Mouse (Mus musculus) limb, embryonic 10.5 days (tissue): ENCODE data around the gene Surf1. TPM values are rescaled to one million over a fixed set of nuclear protein-coding genes. Genes with fewer than 3 reads are reported as not detected.

Source experiments
- DNase-seq: peaks from one replicate; pipeline ENCODE4 v3.0.0-alpha.2; 2017; ENCODE audit warnings: low spot score
- H3K27ac ChIP-seq: fragments of 300-500 bp; sonication (generic); 2 replicates; pipeline ENCODE4 v1.5.1; 2016; ENCODE audit warnings: mild to moderate bottlenecking
- H3K27me3 ChIP-seq: fragments of 300-500 bp; sonication (generic); 2 replicates; pipeline ENCODE4 v1.6.1; 2016; ENCODE audit warnings: low read depth, mild to moderate bottlenecking; ENCODE audit not compliant: poor library complexity, severe bottlenecking
- H3K36me3 ChIP-seq: fragments of 300-500 bp; sonication (generic); 2 replicates; pipeline ENCODE4 v1.6.1; 2016; ENCODE audit warnings: mild to moderate bottlenecking, moderate library complexity
- H3K4me1 ChIP-seq: fragments of 300-500 bp; sonication (generic); 2 replicates; pipeline ENCODE4 v1.6.1; 2016
- H3K4me3 ChIP-seq: fragments of 300-500 bp; sonication (generic); 2 replicates; pipeline ENCODE4 v1.5.1; 2016; ENCODE audit warnings: mild to moderate bottlenecking, moderate library complexity
- H3K9me3 ChIP-seq: fragments of 300-500 bp; sonication (generic); replicated peaks from 2 replicates; pipeline ENCODE4 v1.6.1; 2016; ENCODE audit warnings: mild to moderate bottlenecking
- WGBS: fragments of 180-500 bp; shearing (Covaris S2); methylation state at CpG from one replicate; pipeline ENCODE4 v1.1.7; 2016; 5-methylcytosine and 5-hydroxymethylcytosine counted together
- polyA plus RNA-seq: library from polyadenylated mRNA; unstranded; fragments of >200 nt; fragmentation: Nextera tagmentation; extraction: Ambion mirVana; gene quantifications from 2 replicates; pipeline ENCODE4 v1.2.1, GENCODE M21; 2016

The Surf1 gene
- polyA plus RNA-seq, result 44.0 and 50.3 TPM in 2 replicates

DNA sequence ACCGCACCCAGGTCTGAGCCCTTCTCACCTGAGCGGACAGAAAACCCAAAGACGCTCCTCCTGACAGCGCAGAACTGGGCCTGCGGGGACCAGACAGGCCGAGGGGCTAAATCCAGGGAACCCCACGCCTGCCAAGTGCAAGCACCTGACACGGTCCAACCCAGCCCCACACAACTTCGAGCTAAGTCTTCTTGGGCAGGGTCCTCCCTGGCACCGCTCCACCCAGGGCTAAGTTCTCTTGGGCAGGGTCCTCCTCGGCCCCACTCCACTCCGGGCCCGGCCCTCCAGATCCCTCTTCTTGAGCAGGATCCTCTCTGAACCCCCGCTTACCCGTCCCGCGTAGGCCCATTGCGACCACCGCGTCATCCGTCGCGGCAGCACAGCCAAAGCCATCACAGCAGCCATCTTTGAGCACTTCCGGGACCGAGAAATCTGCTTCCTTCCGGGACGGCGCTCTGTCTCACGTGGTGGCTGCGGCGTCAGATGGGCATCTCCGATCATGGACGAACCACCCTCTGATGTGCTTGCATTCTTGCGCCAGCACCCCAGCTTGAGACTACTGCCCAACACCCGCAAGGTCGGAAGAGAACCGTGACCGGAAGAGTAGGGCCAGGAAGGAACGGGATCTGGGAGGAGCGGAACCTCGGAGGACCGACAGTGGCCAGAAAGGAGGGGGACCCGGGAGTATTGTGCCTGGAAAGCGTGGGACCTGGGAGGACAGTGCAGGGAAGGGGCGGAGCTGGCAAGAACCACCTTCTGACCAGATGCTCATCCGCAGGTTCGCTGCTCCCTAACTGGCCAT is at the start of gene Surf1, which contains the start of gene Surf2:
Gene Surf1 (minus strand): TSS at position 604 of the 802 bp plus-strand sequence.
Gene Surf2 (plus strand): TSS at position 441 of the 802 bp plus-strand sequence.
- H3K4me1 ChIP-seq, result peaks cover 54% of the 10 kb centered on the region
- H3K27me3 ChIP-seq, result no peaks in the 10 kb centered on the region
- DNase-seq, result peak; percentile 86
- 2% methylated on average over 46 of the region's 47 CpGs for WGBS
- peak within 1 kb of the TSS; percentile 84 for H3K4me3 ChIP-seq
- H3K9me3 ChIP-seq, result no peaks in the 10 kb centered on the region
- peak within 1 kb of the TSS; percentile 88 for H3K27ac ChIP-seq
- peaks cover 78% of the 10 kb centered on the region for H3K36me3 ChIP-seq

DNA sequence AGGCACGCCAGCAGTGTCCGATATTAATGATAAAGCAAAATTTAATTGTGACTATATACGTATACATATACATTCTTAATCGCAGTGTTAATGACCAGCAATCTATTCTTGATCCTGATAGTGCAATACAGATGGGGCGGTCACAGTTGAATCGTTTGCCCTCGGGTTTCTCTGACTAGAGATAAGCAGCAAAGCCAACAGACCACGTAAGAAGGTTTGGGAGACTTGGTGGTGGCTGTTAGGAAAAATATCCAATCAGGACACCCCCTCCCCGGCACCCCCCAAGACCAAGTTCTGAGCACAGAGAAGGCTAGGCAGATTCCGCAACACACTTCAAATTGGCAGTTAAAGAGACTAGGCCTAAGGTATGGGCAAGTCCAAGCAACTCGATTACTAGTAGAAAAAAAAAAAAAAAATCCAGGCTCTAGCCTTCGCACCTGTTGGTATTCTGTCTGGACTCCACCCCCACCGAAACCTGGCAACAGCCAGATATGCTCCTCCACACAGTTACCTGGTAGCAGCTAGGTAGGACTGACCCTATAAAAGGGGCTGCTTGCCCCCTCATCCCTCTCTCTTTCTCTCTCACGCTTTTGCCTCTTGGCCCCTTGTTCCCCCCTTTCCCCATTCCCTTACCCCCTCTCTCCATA is 48.5 kb upstream of the Surf1 start:
- Histone ChIP-seq H3K4me1 (peaks cover 20% of the 10 kb centered on the region), H3K4me3 (peak overlapping the region; percentile 63), H3K9me3 (no peaks in the 10 kb centered on the region), H3K36me3 (peaks cover 27% of the 10 kb centered on the region), H3K27ac (peak overlapping the region; percentile 95), H3K27me3 (no peaks in the 10 kb centered on the region)
- WGBS, result 16% methylated on average over 14 of the region's 14 CpGs
- DNase-seq, result no peak

DNA sequence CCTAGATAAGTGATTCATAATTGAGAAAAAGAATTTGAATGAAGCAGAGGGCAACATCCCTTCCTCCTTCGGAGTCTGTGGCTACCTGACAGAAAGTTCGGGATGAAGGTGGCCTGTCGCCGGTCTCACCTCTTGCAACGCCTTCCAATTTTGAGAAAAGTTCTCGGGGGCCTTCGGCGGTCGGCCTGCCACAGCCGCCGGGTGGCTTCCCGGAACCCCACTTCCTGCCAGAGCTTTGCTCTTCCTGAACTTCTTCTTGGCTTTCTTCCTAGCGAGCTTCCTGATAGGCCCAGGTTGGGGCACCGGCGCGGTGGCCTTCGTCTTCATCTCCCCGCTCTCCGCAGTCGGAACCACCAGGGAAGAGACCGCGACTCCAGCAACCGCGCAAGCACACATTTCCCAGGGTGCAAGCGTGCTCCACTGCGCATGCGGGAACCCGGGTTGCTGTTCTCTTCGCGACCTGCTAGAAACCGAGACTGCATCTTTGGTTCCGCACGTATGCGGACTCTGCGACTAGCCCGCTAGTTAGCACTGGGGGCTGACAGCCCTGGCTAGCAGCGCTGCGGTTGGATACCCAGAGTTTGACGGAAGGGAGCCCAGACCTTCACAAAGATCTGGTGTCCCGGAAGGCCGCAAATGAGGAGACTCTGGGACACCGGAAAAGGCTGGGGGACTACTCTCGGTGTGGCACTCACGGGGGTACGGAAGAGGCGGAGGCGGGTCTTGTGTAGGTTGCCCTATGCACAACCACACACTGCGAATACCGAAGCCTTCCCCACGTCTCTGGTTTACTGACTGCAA is 47.8 kb upstream of the Surf1 start, which contains the start of gene Rexo4:
Gene Rexo4 (minus strand): TSS at position 464 of the 801 bp plus-strand sequence.
- under 1% methylated on average over 50 of the region's 50 CpGs for WGBS
- peak within 1 kb of the TSS; percentile 63 for H3K4me3 ChIP-seq
- H3K9me3 ChIP-seq, result no peaks in the 10 kb centered on the region
- H3K27ac ChIP-seq, result peak within 1 kb of the TSS; percentile 95
- no peaks in the 10 kb centered on the region for H3K27me3 ChIP-seq
- H3K36me3 ChIP-seq, result peaks cover 32% of the 10 kb centered on the region
- peaks cover 20% of the 10 kb centered on the region for H3K4me1 ChIP-seq
- peak; percentile 95 for DNase-seq

DNA sequence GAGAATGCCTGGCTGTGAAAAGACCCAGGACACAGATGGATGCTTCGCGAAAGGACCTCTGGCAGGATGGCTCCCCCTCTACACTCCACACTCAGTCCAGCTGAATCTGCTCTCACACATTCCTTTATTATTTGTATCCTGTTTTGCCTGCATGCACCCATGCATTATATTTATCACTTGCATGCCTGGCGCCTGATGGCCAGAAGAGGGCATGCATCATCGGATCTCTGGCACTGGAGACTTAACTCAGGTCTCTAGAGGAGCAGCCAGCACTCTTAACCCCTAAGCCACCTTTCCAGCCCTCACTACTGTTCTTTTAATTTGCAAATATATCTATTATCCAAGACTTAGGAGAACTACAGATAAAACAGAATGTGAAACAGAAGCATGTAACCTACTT is 44.4 kb upstream of the Surf1 start:
- Histone ChIP-seq H3K36me3 (peaks cover 65% of the 10 kb centered on the region), H3K27me3 (no peaks in the 10 kb centered on the region), H3K27ac (no peak overlapping the region), H3K9me3 (no peaks in the 10 kb centered on the region), H3K4me3 (no peak overlapping the region), H3K4me1 (peaks cover 20% of the 10 kb centered on the region)
- WGBS, result 88% methylated on average over 4 of the region's 4 CpGs
- no peak for DNase-seq

DNA sequence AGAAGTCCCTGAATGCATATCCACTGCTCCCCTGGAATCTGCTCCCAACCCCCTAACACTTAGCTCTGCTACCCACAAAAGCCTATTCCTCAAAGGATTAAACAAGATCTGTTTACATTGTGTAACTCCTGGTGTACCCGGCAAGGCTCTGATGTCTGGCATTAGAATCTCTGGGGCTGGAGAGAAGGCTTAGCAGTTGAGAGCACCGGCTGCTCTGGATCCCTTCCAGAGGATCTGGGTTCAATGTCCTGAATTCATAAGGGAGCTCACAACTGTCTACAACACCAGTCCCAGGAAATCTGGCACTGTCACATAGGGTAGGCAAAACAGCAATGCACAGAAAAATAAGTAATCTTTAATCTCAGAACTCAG is 41.1 kb upstream of the Surf1 start:
- WGBS, result 90% methylated on average over 2 of the region's 2 CpGs
- H3K27me3 ChIP-seq, result no peaks in the 10 kb centered on the region

DNA sequence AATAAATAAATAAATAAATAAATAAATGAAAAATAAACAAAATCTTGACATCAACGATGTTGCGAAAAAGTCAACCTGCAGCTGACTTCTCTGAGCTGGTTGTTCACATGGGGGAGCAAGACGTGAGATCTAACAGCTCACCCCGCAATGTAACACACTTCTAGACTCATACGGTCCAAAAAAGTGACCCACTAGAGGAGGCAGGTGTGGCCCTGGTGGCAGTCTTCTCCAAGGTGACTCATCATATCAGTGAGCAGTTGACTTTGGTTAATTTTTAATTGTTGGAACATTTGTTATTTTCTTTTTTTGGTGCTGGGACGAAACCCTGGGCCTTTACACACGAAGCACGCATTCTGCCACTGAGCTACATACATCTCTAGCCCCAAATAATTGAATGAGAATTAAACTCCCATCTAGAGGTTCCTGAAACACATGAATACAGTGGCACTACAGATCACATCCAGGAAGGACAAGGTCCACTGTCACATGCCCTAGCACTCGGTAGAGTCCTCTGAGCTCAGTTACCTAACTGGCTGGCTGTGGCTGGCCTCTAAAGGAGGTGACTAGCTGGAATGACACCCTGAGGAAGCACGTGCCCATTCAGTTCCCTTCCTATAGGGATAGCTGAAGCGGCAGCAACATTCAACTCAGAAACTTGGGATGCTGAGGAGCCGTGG is 40.6 kb upstream of the Surf1 start:
- H3K9me3 ChIP-seq, result no peaks in the 10 kb centered on the region
- no peak overlapping the region for H3K4me3 ChIP-seq
- H3K27ac ChIP-seq, result no peak overlapping the region
- 94% methylated on average over 12 of the region's 12 CpGs for WGBS
- no peaks in the 10 kb centered on the region for H3K27me3 ChIP-seq
- 0 out of 2 replicates have a peak, but pooled peaks cover 3% of the 10 kb centered on the region for H3K4me1 ChIP-seq
- no peak for DNase-seq
- H3K36me3 ChIP-seq, result peaks cover 97% of the 10 kb centered on the region

More for the DNA sequence above, 41.1 kb upstream of the Surf1 start:
- no peak for DNase-seq
- H3K4me3 ChIP-seq, result no peak overlapping the region
- 0 out of 2 replicates have a peak, but pooled peaks cover 4% of the 10 kb centered on the region for H3K4me1 ChIP-seq
- no peaks in the 10 kb centered on the region for H3K9me3 ChIP-seq
- H3K27ac ChIP-seq, result no peak overlapping the region
- H3K36me3 ChIP-seq, result peaks cover 97% of the 10 kb centered on the region

DNA sequence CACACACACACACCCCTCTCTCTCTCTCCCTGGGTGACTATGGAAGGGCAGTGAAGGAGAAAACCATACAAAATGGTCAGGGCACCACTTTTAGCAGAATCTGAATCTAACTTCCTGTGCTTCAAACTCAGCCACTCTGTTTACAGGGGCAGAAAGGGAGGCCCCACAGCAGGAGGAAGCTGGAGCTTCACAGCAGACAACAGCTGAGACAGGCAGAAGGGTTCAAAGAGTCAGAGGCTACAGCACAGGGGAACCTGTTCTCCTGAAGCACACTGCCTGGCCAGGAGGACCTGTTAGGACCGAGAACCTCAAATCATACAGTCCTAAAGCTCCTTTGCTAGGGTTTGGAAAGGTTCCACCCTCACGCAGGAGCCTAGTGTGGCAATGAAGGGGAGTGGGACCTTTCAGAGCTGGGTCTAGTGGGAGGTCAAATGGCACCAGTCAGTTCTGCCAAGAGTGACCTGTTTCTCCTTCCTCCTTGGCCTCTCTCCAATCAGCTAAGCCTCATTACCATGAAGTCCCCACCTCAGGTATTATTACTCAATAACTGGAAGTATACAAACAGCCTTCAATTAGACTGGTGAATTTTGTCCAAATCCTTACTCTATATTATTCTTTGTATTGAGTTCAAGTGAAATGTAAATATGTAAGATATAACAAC is 38.5 kb upstream of the Surf1 start:
- DNase-seq, result no peak
- Histone ChIP-seq H3K4me3 (no peak overlapping the region), H3K27ac (no peak overlapping the region), H3K9me3 (no peaks in the 10 kb centered on the region), H3K4me1 (no peaks in the 10 kb centered on the region), H3K27me3 (no peaks in the 10 kb centered on the region), H3K36me3 (peaks cover 97% of the 10 kb centered on the region)
- 86% methylated on average over 2 of the region's 2 CpGs for WGBS

DNA sequence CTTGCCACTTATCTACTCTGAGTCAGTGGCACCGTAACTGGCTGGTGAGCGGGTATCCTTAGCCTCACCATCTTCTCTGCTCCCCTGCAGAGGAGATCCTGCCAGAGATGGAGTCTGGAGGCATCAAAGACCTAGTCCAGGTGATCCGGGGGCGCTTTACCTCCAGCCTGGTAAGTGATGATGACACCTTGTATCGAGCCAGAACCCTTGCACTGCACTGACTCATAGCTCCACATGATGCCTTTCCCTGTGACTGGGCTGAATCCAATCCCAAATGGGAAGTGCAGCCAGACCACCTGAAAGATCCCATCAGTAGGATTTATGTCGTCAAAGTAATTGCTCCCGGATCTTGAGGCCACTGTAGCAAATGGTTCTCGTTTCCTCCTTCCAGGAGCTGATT is 36.5 kb upstream of the Surf1 start:
- Histone ChIP-seq H3K4me1 (no peaks in the 10 kb centered on the region), H3K36me3 (peaks cover 99% of the 10 kb centered on the region), H3K9me3 (no peaks in the 10 kb centered on the region), H3K27me3 (no peaks in the 10 kb centered on the region), H3K27ac (no peak overlapping the region), H3K4me3 (no peak overlapping the region)
- no peak for DNase-seq
- WGBS, result 81% methylated on average over 8 of the region's 8 CpGs

DNA sequence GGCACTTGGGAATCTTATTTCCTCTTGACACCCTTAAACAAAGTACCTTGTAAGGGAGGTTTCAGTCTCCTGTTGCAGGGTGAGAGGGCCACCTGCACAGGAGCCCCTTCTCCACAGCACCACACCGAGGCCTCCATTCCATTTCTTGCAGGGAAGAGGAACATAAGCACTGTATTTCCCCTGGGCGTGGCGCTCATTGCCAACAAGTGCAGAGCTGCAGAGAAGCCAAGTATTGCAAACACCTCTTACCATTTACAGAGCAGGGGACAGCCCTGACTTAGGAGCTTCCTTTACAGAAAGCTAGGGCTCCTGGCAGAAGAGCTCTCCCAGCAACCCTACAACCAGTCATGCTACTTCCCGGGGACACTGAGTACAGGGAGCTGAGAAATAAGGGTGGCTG is 35.9 kb upstream of the Surf1 start:
- no peak overlapping the region for H3K4me3 ChIP-seq
- peaks cover 94% of the 10 kb centered on the region for H3K36me3 ChIP-seq
- H3K27ac ChIP-seq, result no peak overlapping the region
- 93% methylated on average over 4 of the region's 4 CpGs for WGBS
- no peaks in the 10 kb centered on the region for H3K27me3 ChIP-seq
- H3K4me1 ChIP-seq, result no peaks in the 10 kb centered on the region
- no peak for DNase-seq
- H3K9me3 ChIP-seq, result no peaks in the 10 kb centered on the region

DNA sequence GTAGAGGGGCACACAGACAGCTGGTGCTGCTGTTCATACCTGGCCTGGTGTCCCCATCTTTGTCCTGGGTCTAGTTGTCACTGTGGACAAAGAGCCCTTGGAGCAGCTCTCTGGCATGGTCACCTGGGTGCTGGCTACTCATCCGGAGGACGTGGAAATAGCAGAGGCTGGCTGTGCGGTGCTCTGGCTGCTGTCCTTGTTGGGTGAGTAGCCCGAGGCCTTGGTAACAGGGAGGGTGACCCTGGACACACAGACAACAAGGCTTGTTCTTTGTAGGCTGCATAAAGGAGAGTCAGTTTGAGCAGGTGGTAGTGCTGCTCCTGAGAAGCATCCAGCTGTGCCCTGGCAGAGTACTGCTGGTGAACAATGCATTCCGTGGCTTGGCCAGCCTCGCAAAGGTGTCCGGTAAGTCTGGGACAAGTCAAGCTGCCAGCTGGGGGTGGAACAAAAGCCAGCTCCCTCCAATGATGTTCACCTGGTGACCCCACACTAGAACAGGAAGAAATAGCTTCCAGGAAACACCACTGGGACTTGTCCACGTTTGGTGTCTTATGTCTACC is 35.1 kb upstream of the Surf1 start:
- Histone ChIP-seq H3K4me1 (no peaks in the 10 kb centered on the region), H3K27ac (no peak overlapping the region), H3K36me3 (peaks cover 94% of the 10 kb centered on the region), H3K4me3 (no peak overlapping the region), H3K27me3 (no peaks in the 10 kb centered on the region), H3K9me3 (no peaks in the 10 kb centered on the region)
- 91% methylated on average over 8 of the region's 8 CpGs for WGBS
- no peak for DNase-seq

DNA sequence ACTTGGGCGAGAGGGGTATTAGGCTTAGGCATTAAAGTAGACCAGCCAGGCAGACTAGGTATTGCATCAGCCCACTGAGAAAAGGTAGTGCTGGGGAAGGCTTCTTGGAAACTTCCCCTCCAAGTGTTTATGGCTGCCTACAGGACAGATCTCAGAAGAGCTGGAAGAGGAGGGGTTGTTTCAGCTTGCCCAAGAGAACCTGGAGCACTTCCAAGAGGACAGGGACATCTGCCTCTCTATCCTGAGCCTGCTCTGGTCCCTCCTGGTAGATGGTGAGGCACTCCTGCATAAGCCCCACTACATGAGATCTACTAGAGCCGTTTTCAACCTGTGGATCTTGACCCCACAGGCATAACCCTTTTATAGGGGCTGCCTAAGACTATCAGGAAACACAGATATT is 34.1 kb upstream of the Surf1 start:
- H3K27me3 ChIP-seq, result no peaks in the 10 kb centered on the region
- H3K9me3 ChIP-seq, result no peaks in the 10 kb centered on the region
- H3K4me1 ChIP-seq, result no peaks in the 10 kb centered on the region
- DNase-seq, result no peak
- no peak overlapping the region for H3K4me3 ChIP-seq
- no peak overlapping the region for H3K27ac ChIP-seq
- peaks cover 84% of the 10 kb centered on the region for H3K36me3 ChIP-seq
- WGBS, result 94% methylated on average over 2 of the region's 2 CpGs

DNA sequence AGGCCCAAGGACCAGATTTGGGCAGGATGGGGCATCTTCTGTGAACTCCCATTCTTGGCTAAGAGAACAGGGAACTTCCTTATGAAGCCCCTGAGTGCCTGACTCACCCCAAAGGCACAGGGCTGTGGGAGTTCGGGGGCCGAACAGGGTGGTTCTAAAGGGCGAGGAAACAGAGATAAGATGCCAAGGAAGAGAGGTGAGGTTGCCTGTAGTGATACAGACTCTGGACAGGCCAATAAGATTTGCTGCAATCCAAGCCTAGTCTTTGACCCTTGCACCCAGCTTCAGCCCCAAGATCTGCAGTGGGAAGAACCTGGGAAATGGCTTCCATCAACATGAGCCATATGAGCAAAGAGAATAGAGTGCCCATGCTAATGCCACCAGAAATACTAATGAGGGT is 26.9 kb upstream of the Surf1 start:
- Histone ChIP-seq H3K36me3 (peaks cover 14% of the 10 kb centered on the region), H3K27me3 (no peaks in the 10 kb centered on the region), H3K9me3 (no peaks in the 10 kb centered on the region), H3K4me1 (no peaks in the 10 kb centered on the region), H3K4me3 (no peak overlapping the region), H3K27ac (no peak overlapping the region)
- WGBS, result 88% methylated on average over 3 of the region's 3 CpGs
- DNase-seq, result no peak
